In the genomic region with DNA sequence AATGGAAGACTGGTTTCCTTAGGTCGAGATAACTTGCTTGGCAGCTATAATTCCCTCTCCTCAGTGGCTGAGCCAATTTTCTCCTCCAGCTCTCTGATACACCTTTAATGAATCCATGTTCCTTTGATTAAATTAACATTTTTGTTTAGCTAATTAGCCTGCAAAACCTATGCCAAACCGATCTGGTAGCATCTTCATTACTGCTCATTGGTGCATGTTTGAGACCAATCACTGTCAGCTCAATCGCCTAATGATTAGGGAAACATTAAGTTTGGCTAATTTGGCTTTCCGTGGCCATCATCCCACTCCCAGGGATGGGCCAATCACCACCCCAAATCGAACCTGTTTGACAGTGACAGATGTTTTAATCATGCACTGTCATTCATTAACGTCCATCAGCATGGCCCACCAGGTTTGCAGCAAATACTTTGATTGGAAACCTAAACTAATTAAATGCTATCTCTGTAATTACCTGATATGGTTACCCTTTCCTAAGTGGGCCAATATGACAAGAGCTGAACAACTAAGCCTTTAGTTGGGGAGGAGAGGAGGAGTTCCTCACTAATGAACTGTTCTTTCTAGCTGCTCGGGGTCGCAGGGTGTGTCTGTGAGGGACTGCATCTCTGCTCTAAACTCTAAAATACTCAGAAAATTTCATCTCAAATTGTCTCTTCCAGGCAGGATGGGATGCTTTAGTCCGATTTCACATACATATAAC, we compare ENCODE assay signal across 22 mouse cellular contexts.
DNase-seq lines count a peak whose midpoint lies in the region; ATAC-seq and TF ChIP-seq lines count a peak whose summit lies in the region.
"Had no signal": no experiment of that assay in that cellular context is flagged by ENCODE, and none has a peak within 500 bp of the region (broad histone marks: within the 10 kb centered on the region; RNA-seq: fewer than 3 reads in every experiment).

No protein-coding gene starts in this region.

- DNase-seq in Muller cell, postnatal 12 days (ENCODE audit: inconsistent ontology term), result peak; percentile 35
- peak; percentile 92 for DNase-seq in brain, embryonic 14.5 days (ENCODE audit: low read depth)
- peak; percentile 36 for DNase-seq in midbrain, embryonic 14.5 days
- no peak for DNase-seq in lung, postnatal 4 days
- no peak for DNase-seq in spleen, postnatal 10 days (ENCODE audit: low spot score in 2 of 2)
- no peak for DNase-seq in left cerebral cortex, adult 11 months (ENCODE audit: low spot score)
- DNase-seq: adrenal gland, adult 8-10 months; cerebellum, adult 9-10 months; gastrocnemius, postnatal 25 days; heart, postnatal 4 days; left cerebral cortex, postnatal 4 days; liver, postnatal 0 days; lung, postnatal 14 days; right cerebral cortex, postnatal 4 days; thymus, postnatal 25 days had no signal

- no peaks in the 10 kb centered on the region for H3K9me3 ChIP-seq in hindbrain, embryonic 12.5 days (replicated peaks)
- no peaks in the 10 kb centered on the region for H3K9me3 ChIP-seq in midbrain, embryonic 14.5 days (ENCODE audit: control insufficient read depth, low read length)
- H3K9me3 ChIP-seq: embryonic facial prominence, embryonic 12.5 days; heart, embryonic 15.5 days had no signal

- no peak for TF ChIP-seq POLR2A in brain, embryonic 14.5 days (IDR thresholded peaks at IDR 0.05; ENCODE audit: borderline replicate concordance, extremely low read depth, insufficient read depth, insufficient read length, poor library complexity, severe bottlenecking)

- no peak overlapping the region for H3K4me3 ChIP-seq in hindbrain, embryonic 12.5 days
- no peak overlapping the region for H3K4me3 ChIP-seq in midbrain, embryonic 14.5 days (replicated peaks; ENCODE audit: low read depth, low read length)
- H3K4me3 ChIP-seq: embryonic facial prominence, embryonic 12.5 days; erythroblast, embryonic 14.5 days; heart, embryonic 15.5 days had no signal

- no peak for TF ChIP-seq CTCF in brain, embryonic 14.5 days (IDR thresholded peaks at IDR 0.05; ENCODE audit: borderline replicate concordance, extremely low read depth, insufficient read depth, insufficient read length)

- no peaks in the 10 kb centered on the region for H3K36me3 ChIP-seq in hindbrain, embryonic 12.5 days
- no peaks in the 10 kb centered on the region for H3K36me3 ChIP-seq in midbrain, embryonic 14.5 days (ENCODE audit: control insufficient read depth, insufficient read depth, low read length)
- H3K36me3 ChIP-seq: embryonic facial prominence, embryonic 12.5 days; heart, embryonic 15.5 days had no signal

- H3K9ac ChIP-seq in hindbrain, embryonic 12.5 days, result no peak overlapping the region
- no peak overlapping the region for H3K9ac ChIP-seq in midbrain, embryonic 14.5 days (replicated peaks; ENCODE audit: low read length)
- H3K9ac ChIP-seq: embryonic facial prominence, embryonic 12.5 days; heart, embryonic 15.5 days; liver, postnatal 0 days had no signal

- no peak overlapping the region for H3K27ac ChIP-seq in hindbrain, embryonic 12.5 days
- no peak overlapping the region for H3K27ac ChIP-seq in midbrain, embryonic 14.5 days (replicated peaks; ENCODE audit: low read depth, low read length)
- H3K27ac ChIP-seq: embryonic facial prominence, embryonic 12.5 days; heart, embryonic 15.5 days; kidney, postnatal 0 days had no signal

- ATAC-seq in hindbrain, embryonic 12.5 days (ENCODE audit: low FRiP score), result peak; percentile 86
- ATAC-seq in midbrain, embryonic 14.5 days (ENCODE audit: low FRiP score, low TSS enrichment), result peak; percentile 43; the same call in 1 of the 2 replicates
- ATAC-seq: intestine, embryonic 16.5 days; liver, postnatal 0 days; Patski had no signal

- no peaks in the 10 kb centered on the region for H3K27me3 ChIP-seq in hindbrain, embryonic 12.5 days
- H3K27me3 ChIP-seq in midbrain, embryonic 14.5 days (ENCODE audit: control insufficient read depth, insufficient read depth, low read length), result no peaks in the 10 kb centered on the region
- H3K27me3 ChIP-seq: embryonic facial prominence, embryonic 12.5 days; heart, embryonic 15.5 days; Patski had no signal

- no peaks in the 10 kb centered on the region for H3K4me1 ChIP-seq in hindbrain, embryonic 12.5 days
- H3K4me1 ChIP-seq in midbrain, embryonic 14.5 days (ENCODE audit: control insufficient read depth, insufficient read depth, low read length), result no peaks in the 10 kb centered on the region
- H3K4me1 ChIP-seq: embryonic facial prominence, embryonic 12.5 days had no signal

- WGBS in hindbrain, embryonic 12.5 days, result 74% methylated on average over 9 of the region's 9 CpGs
- WGBS in midbrain, embryonic 14.5 days, result 72% methylated on average over 9 of the region's 9 CpGs

- H3K4me2 ChIP-seq in hindbrain, embryonic 12.5 days (replicated peaks), result no peak overlapping the region
- H3K4me2 ChIP-seq in midbrain, embryonic 14.5 days (ENCODE audit: low read length), result no peak overlapping the region
- H3K4me2 ChIP-seq: embryonic facial prominence, embryonic 12.5 days; heart, embryonic 15.5 days had no signal

Comparison
In these comparisons a context has a peak if more than half of its experiments do, and no peak if none do; other contexts are left out.
1. DNase-seq: peak in Muller cell, postnatal 12 days (single experiment), brain, embryonic 14.5 days (single experiment) and midbrain, embryonic 14.5 days (single experiment); none in lung, postnatal 4 days (0 of 2), spleen, postnatal 10 days (0 of 2) and left cerebral cortex, adult 11 months (single experiment).